Mouse (Mus musculus): ENCODE results near the gene Cyren. TPM values are rescaled to one million over a fixed set of nuclear protein-coding genes. Genes with fewer than 3 reads are reported as not detected.

The Cyren gene
- total and polyA plus RNA-seq, 3 experiments, result 3.5 to 5.8 (median 5.5) TPM

- H3K27ac ChIP-seq, result no peak overlapping the region
- WGBS, result 91% methylated on average over 7 of the region's 7 CpGs
Observed at GRCm38 (mm10) chr6:34919146-34919545, 41.3 kb upstream of the Cyren start.

GRCm38 (mm10) chr6:34914462-34914861 is 36.6 kb upstream of the Cyren start:
- intact Hi-C loops (cut with DNase I), result loop anchor here (5.0 kb wide), 1 partner anchor 597 kb away; the partner anchor contains the start of gene Akr1b3
- no peak for DNase-seq
- Histone ChIP-seq H3K4me3 (no peak overlapping the region), H3K4me1 (ENCODE audit: control insufficient read depth, insufficient read depth, low read length) (peaks cover 1% of the 10 kb centered on the region; the same call in 1 of the 2 replicates), H3K27me3 (ENCODE audit: control insufficient read depth, insufficient read depth, low read length) (no peaks in the 10 kb centered on the region), H3K36me3 (ENCODE audit: control insufficient read depth, insufficient read depth, low read length) (no peaks in the 10 kb centered on the region), H3K79me2 (replicated peaks; ENCODE audit: control insufficient read depth, insufficient read depth, low read length) (no peaks in the 10 kb centered on the region), H3K27ac (no peak overlapping the region), H3K9ac (ENCODE audit: low read depth, low read length) (no peak overlapping the region)
- 82% methylated on average over 3 of the region's 3 CpGs for WGBS
- no peak for TF ChIP-seq EP300 (IDR thresholded peaks at IDR 0.05; ENCODE audit: insufficient read depth, low read depth, low read length)
- TF ChIP-seq CTCF (IDR thresholded peaks at IDR 0.05), result no peak
- no peak for TF ChIP-seq POLR2A (IDR thresholded peaks at IDR 0.05; ENCODE audit: insufficient read depth, low read depth, low read length)

More at GRCm38 (mm10) chr6:34919146-34919545, 41.3 kb upstream of the Cyren start:
- Histone ChIP-seq H3K9ac (ENCODE audit: low read depth, low read length) (no peak overlapping the region), H3K27me3 (ENCODE audit: control insufficient read depth, insufficient read depth, low read length) (no peaks in the 10 kb centered on the region), H3K4me3 (no peak overlapping the region), H3K4me1 (ENCODE audit: control insufficient read depth, insufficient read depth, low read length) (no peaks in the 10 kb centered on the region), H3K79me2 (replicated peaks; ENCODE audit: control insufficient read depth, insufficient read depth, low read length) (no peaks in the 10 kb centered on the region), H3K36me3 (ENCODE audit: control insufficient read depth, insufficient read depth, low read length) (no peaks in the 10 kb centered on the region)
- intact Hi-C loops (cut with DNase I), result no loop called here
- TF ChIP-seq POLR2A (IDR thresholded peaks at IDR 0.05; ENCODE audit: insufficient read depth, low read depth, low read length), result no peak
- no peak for TF ChIP-seq CTCF (IDR thresholded peaks at IDR 0.05)
- TF ChIP-seq EP300 (IDR thresholded peaks at IDR 0.05; ENCODE audit: insufficient read depth, low read depth, low read length), result no peak
- no peak for DNase-seq

GRCm38 (mm10) chr6:34913341-34914040 is 35.6 kb upstream of the Cyren start:
- 82% methylated on average over 13 of the region's 13 CpGs for WGBS
- Histone ChIP-seq H3K4me3 (no peak overlapping the region), H3K4me1 (ENCODE audit: control insufficient read depth, insufficient read depth, low read length) (peaks cover 1% of the 10 kb centered on the region; the same call in 1 of the 2 replicates), H3K9ac (ENCODE audit: low read depth, low read length) (no peak overlapping the region), H3K27ac (no peak overlapping the region), H3K27me3 (ENCODE audit: control insufficient read depth, insufficient read depth, low read length) (no peaks in the 10 kb centered on the region), H3K79me2 (replicated peaks; ENCODE audit: control insufficient read depth, insufficient read depth, low read length) (no peaks in the 10 kb centered on the region), H3K36me3 (ENCODE audit: control insufficient read depth, insufficient read depth, low read length) (no peaks in the 10 kb centered on the region)
- no peak for TF ChIP-seq EP300 (IDR thresholded peaks at IDR 0.05; ENCODE audit: insufficient read depth, low read depth, low read length)
- no peak for DNase-seq
- intact Hi-C loops (cut with DNase I), result loop anchor here (5.0 kb wide), 1 partner anchor 596 kb away; the partner anchor contains the start of gene Akr1b3

GRCm38 (mm10) chr6:34910371-34911219 is 32.7 kb upstream of the Cyren start, which contains the start of gene Wdr91:
Gene Wdr91, minus strand, starts transcription at chr6:34910876.
- Histone ChIP-seq H3K36me3 (ENCODE audit: control insufficient read depth, insufficient read depth, low read length) (no peaks in the 10 kb centered on the region; the same call in 1 of the 2 replicates), H3K27me3 (ENCODE audit: control insufficient read depth, insufficient read depth, low read length) (no peaks in the 10 kb centered on the region), H3K79me2 (replicated peaks; ENCODE audit: control insufficient read depth, insufficient read depth, low read length) (no peaks in the 10 kb centered on the region), H3K9ac (ENCODE audit: low read depth, low read length) (peak within 1 kb of the TSS; percentile 94), H3K4me1 (ENCODE audit: control insufficient read depth, insufficient read depth, low read length) (peaks cover 6% of the 10 kb centered on the region), H3K4me3 (peak within 1 kb of the TSS; percentile 88), H3K27ac (peak within 1 kb of the TSS; percentile 85)
- DNase-seq, result peak; percentile 94 to 96
- WGBS, result under 1% methylated on average over 64 of the region's 64 CpGs
- intact Hi-C loops (cut with DNase I), result loop anchor here (1.0 to 5.0 kb wide), 2 partner anchors 130 to 593 kb away; partner anchors contain the start of genes Agbl3 and Akr1b3
- no peak for TF ChIP-seq EP300 (IDR thresholded peaks at IDR 0.05; ENCODE audit: insufficient read depth, low read depth, low read length)
- TF ChIP-seq CTCF (IDR thresholded peaks at IDR 0.05), result peak; percentile 45
- TF ChIP-seq POLR2A (IDR thresholded peaks at IDR 0.05; ENCODE audit: insufficient read depth, low read depth, low read length), result peak; percentile 76

- WGBS, result 45% methylated on average over 8 of the region's 8 CpGs
- H3K27me3 ChIP-seq (ENCODE audit: control insufficient read depth, insufficient read depth, low read length), result no peaks in the 10 kb centered on the region
- DNase-seq, result no peak
- intact Hi-C loops (cut with DNase I), result loop anchor here (1.0 to 5.0 kb wide), 2 partner anchors 129 to 592 kb away; partner anchors contain the start of genes Agbl3 and Akr1b3
- H3K4me3 ChIP-seq, result peak overlapping the region; percentile 88
- H3K79me2 ChIP-seq (replicated peaks; ENCODE audit: control insufficient read depth, insufficient read depth, low read length), result no peaks in the 10 kb centered on the region
- H3K27ac ChIP-seq, result peak overlapping the region; percentile 85
- no peaks in the 10 kb centered on the region; the same call in 1 of the 2 replicates for H3K36me3 ChIP-seq (ENCODE audit: control insufficient read depth, insufficient read depth, low read length)
- peak overlapping the region; percentile 94 for H3K9ac ChIP-seq (ENCODE audit: low read depth, low read length)
- H3K4me1 ChIP-seq (ENCODE audit: control insufficient read depth, insufficient read depth, low read length), result peaks cover 6% of the 10 kb centered on the region
- TF ChIP-seq CTCF (IDR thresholded peaks at IDR 0.05) (no peak), EP300 (IDR thresholded peaks at IDR 0.05; ENCODE audit: insufficient read depth, low read depth, low read length) (no peak), POLR2A (IDR thresholded peaks at IDR 0.05; ENCODE audit: insufficient read depth, low read depth, low read length) (no peak)
Observed at GRCm38 (mm10) chr6:34909631-34910345, 31.9 kb upstream of the Cyren start.
